Mouse (Mus musculus): Measurements from ENCODE around the gene Nek4.

Nek4 gene

DNA sequence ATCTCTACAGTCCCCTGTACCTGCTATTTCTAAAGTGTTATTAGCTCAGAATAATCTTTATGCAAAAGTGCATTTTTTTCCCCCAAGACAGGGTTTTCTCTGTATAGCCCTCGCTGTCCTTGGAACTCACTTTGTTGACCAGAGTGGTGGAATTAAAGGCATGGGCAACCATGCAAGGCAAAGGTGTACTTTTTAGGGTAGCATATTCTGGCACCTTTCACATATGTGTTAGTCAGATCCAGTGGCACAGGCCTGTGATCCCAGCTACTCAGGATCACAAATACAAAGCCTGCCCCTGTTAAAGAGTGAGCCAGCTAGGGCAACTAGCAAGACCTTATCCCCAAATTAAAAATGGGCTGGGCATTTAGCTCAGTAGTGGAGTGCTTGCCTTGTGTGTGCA is 9.2 kb downstream of the Nek4 start:
- DNase-seq (ENCODE audit: low spot score): no peak

DNA sequence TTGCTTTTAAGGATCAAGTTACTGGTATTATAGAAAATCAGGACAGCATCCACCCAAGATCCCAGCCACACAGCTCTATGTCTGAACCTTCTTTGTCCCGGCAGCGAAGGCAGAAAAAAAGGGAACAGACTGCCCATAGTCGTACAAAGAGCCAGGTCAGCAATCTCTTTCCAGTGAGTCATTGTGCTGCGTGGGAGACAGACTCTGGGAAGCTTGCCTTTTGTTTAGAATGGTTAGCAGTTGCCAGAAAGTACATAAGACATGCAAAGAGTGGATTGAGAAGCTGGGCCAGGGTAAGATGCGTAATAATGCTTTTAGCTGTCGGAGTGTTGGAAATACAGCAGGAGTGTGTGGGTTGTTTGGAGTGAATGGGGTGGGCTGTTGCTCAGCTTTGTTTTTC is 23.0 kb downstream of the Nek4 start:
- peak; percentile 65 for DNase-seq (ENCODE audit: low spot score)

DNA sequence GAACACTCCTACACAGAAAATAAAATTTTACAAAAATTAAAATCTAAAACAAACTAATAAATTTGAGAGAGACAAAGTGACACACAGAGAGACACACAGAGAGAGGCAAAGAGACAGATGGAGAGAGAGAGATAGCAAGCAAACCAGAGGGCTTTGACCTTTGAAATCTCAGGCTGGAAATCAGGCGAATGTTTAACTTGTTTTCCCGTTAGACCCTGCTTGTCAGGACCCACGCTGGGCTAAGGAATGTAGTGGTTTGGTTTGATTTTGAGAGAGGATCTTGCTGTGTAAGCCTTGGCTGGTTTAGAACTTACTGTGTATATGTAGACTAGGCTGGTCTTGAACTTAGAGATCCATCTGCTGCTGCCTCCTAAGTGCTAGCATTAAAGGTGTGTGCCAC is 25.0 kb downstream of the Nek4 start:
- no peak for DNase-seq (ENCODE audit: low spot score)

DNA sequence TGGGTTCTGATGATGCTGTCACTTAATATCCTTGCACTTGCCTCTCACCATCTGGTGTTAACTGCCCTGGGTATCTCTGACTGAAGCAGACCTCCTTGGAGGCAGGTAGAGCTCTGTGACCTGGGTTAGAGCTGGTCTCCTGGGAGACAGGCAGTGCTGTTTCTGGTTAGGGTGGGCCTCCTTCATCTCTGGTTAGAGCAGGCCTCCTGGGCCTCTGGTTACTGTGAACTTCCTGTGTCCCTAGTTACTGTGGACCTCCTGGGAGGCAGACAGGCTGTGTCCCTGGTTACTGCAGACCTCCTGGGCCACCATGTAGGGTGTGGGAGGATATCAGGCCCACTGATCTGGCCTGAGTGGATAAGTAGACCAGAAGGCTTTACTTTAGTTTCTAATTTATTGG is 45.2 kb downstream of the Nek4 start:
- no peak for DNase-seq (ENCODE audit: low spot score)

DNA sequence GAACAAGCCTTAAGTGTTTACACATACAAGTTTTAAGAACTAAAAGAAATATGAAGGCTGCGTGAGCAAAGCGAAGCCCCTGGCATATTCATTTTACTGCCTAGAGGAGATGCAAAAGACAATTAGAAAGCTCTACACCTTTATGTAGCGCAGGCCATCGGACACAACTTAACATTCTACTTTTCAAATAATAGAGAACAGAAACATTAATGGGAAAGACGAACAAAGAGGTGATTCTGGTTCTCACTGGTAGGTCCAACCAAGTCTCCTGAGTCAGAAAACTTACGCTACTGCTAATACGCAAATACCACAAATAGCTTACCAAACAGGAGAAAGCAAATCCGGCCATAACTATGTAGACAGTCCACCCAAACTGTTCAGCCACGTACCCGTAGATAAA is 49.2 kb downstream of the Nek4 start:
- no peak for DNase-seq (ENCODE audit: low spot score)

DNA sequence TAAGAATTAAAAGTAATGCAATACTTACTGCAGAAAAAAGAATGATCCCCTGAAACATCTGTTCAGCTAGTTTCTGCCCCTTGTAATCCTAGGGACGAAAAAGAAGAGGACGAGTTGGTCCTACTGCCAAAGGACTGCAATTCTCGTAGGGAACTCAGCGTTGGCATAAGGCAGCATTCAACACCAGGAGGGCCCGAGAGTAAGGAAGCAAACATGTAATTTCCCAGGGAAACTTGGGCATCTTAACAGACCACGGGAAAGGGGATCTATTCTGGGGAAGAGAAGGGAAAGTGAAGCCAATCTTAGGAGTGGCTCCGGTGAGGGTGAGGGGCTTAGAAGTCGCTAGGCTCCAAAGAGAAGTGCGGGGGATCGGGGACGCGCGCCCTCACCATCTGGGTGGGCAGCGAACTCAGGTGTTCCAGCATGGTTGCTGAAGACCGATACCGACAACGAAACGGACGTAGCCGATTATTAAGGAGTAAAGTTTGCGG is 49.7 kb downstream of the Nek4 start:
- DNase-seq (ENCODE audit: low spot score): peak; percentile 8

DNA sequence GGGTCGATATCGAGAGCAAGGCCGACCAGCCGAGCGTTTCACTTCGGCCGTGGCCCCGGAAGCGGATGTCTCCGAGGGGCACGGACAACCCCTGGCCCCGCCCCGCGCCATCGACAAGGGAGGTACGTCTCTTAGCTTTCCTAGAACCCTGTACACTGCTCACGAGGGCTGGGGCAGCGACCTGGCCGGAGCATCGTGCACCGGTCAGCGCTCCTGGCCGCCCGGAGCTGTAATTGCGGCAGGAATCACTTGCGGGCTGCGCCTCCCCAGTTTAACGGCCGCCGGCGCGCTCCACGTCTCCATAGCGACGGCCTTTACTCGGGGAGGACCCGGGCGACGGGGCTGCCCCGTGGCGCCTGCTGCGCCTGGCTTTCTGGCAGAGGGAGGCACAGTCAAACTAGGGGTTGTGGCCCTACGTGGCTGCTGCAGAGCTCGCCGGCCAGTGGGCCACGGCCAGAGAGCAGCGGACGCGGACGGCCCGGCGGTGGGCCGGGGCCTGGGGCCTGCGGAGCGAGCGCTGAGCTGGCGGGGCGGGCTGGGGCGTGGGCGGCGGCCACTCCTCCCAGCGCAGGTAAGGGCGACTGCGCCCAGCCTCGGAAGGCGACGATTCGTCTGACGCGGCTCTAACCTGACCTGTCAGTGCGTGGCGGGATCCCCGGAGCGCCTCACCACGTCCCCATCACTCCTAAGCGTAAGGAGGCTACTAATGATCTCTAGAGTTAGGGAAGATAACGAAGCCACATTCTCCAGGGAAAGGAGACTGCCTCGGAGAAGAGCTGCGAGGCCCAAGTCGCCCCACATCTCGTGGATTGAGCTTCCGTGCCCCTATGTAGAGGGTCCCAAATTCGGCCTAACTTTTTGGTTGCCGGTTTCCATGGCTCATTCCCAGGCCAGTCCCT is 50.4 kb downstream of the Nek4 start, which contains the start of the genes Glt8d1 and Spcs1:
Gene Glt8d1 (plus strand): TSS at position 94 of the 899 bp plus-strand sequence.
Gene Spcs1 (minus strand): TSS at position 366 of the 899 bp plus-strand sequence.
- DNase-seq (ENCODE audit: low spot score): peak; percentile 73

DNA sequence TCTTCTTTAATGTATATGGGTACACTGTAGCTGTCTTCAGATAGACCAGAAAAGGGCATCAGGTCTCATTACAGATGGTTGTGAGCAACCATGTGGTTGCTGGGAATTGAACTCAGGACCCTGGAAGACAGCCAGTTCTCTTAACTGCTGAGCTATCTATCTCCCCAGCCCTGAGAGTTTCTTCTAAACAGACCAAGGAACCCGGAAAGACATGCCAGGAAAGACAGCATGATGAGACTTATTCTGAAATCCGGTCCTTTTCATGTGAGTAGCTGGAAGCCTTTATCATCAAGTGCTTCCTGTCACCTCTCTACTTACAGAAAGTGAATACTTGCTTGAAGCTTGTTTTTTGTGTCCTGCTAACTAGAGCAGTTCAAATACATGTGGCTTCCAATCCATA is 53.4 kb downstream of the Nek4 start:
- DNase-seq (ENCODE audit: low spot score): no peak

DNA sequence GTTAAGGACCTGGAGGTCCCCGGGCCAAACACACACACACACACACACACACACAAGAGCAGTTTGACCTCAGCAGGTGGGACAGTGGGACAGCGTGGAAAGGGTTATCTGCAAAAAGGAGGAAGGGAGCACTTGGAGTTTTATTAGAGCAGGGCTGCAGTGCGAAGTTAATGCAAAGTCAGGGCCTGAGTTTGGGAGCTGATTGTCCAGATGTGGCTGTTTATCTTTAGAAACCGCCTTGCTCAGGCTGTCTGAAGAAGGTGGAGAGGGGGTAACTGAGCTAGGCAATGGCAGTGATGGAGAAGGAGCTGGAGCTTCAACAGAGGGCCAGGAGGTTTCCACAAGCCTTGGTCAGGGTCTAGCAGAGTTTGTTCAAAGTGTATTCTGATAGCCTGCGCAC is 55.6 kb downstream of the Nek4 start:
- no peak for DNase-seq (ENCODE audit: low spot score)

DNA sequence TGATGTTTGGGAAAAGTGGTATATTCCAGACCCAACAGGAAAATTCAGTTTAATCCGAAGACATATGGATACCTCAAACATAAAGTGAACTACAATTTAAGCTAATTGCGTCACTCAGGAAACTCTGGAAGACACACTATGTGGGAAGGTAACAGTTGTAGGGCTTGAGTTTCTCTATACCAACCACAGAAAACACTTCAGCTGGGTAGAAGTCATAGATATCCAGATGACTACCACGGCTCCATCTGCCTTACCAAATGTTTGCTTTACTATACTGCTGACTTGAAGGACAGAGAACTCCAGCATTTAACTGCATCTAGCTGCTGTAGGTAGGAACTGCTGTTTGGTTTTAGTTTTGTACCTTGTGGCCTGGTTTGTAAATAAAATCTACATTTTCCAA is 60.4 kb downstream of the Nek4 start:
- DNase-seq (ENCODE audit: low spot score): no peak

DNA sequence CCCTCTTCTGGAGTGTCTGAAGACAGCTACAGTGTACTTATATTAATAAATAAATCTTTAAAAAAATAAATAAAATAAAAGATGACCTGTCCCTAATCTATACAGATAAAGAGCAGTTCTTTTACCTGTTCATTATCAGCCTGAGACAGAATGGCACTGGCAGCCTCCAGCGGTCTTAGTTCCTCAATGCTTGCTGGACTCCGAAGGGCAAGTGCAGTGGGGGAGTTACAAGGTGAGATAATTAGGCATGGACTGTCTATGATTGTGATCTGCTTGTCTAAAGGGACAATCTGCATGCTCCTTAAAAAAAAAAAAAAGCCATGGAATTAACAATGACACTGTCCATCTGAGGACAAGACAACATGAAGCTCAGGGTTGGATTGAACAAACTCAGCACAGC is 62.8 kb downstream of the Nek4 start:
- DNase-seq (ENCODE audit: low spot score): no peak

DNA sequence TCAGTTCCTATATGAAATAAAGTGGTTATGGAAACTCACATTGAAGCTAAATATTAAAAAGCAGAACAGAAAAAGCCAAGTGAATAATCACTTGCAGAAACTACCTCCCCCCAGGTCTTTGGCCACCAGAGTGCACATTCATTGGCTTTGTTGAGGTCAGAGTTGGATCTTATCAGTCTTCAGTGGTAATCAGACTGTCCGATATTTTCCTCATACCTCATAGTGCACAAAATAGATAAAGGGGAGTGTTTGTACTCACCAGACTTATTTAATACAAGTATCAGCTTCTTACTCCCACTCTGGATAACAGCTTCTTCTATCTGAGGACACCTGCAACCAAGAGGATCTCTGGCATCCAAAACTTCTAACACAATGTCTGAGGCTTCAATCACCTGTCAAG is 64.9 kb downstream of the Nek4 start:
- no peak for DNase-seq (ENCODE audit: low spot score)

DNA sequence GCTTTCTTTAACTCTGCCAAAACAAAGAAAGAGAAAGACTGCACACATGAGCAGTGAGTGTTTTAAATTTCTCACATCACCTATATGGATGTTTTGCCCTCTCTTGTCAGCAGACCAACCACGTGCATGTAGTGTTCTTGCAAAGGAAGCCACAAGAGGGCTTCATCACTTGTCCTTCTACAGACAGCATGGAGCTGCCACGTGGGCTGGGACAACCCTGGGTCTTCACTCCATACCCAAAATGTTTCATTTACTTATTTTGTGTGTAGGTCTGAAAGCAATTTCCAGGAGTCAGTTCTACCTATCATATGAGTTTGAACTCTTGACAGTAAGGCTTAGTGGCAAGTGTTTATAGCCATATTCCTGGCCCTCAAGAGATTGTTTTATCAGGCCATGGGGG is 66.7 kb downstream of the Nek4 start:
- no peak for DNase-seq (ENCODE audit: low spot score)

DNA sequence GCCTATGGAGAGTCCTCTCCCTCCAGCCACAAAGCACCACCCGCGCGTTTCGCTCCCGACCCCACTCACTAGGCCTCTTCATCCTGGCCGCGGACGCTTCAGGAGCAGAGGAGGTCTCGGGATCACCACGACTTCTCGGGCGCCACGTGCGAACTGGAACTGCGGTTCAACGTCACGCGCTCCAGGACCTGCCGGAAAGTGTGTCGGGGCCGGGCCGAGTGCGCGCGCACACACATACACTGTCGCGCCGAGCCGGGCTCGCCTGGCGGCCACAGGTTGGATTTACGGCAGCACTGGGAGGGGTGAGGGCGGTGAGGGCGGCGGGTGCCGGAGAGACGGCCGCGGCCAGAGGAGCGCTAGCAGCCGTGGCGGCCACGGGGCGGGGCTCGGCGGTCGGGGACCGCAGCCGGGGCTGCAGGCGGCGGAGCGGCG is 67.7 kb downstream of the Nek4 start, which contains the start of the genes Pbrm1 and Gnl3:
Gene Pbrm1 (plus strand): TSS at position 279 of the 432 bp plus-strand sequence.
Gene Gnl3 (minus strand): TSS at position 293 of the 432 bp plus-strand sequence.
- peak; percentile 85 for DNase-seq (ENCODE audit: low spot score)

DNA sequence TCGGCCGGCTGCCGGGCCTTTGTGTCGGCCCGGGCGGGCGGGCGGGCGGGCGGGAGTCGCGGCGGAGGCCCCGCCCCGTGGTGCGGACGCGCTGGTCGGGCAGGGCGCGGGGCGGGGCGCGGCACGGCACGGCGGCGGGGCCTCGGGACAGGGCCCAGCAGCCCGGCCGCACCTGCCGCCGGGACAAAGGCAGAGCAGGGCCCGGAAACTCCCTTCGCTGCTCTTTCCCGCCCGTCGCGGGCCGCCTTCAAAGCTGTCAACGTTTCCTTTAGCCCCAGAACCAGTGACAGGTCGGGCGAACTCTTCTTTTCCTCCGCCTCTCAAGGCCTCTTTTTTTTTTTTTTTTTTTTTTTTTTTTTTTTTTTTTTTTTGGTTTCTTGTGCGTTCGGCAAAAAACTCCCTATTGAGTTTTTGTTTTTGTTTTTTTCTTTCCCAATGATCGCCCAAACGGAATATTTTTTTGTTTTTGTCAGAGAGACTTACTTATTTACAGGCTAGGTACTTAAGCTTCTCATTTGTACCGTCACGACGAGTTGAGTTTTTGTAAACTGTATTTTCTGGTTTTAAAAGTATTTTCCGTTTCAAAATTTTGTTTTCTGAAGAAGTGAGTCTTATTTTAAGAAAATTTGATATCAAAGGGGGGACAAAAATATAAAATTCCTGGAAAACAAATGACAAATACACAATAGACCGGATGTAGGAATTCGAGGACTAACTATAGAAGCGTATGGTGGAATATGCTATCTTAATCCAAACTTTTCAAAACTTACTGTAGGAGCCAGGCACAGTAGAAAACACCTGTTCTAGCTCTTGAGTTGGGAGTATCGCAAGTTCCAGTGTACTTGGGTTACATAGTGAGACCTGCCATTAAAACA is 68.4 kb downstream of the Nek4 start:
- peak; percentile 20 for DNase-seq (ENCODE audit: low spot score)

DNA sequence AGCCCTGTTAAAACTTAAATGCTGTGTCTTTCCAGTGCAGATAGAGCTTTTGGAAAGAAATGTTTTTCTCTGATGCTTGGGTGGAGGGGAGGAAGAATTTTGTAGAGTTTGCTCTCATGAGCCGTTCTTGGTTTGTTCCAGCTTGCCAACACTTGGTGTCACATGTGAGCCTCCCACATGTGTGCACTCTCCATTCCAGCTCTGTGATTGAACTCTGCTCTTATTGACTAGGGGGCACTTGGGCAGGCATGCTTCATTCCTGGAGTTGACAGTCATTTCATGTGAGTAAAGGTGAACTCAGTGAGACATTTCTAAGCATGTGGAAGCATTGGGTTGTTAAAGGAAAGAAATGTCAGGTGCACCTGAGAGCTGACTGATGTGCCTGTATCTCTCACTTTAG is 71.4 kb downstream of the Nek4 start:
- DNase-seq (ENCODE audit: low spot score): no peak

DNA sequence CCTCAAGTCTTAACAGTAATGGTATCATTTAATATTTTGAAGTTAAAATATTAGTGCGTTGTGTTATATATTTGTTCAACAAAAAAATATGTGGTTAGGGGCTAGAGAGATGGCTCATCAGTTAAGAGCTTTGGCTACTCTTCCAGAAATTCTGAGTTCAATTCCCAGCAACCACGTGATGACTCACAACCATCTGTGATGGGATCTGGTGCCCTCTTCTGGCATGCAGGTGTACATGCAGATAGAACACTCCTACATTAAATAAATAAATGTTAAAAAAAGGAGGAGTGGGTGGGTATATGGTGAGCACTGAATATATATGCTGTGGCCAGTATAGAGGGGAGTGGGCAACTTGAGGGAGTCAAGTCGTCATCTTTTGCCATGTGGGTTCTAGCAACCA is 74.6 kb downstream of the Nek4 start:
- no peak for DNase-seq (ENCODE audit: low spot score)

Measured in layer of hippocampus, adult 9-10 months (tissue).